Mouse (Mus musculus): ENCODE data around the gene Jph3. TPM values are rescaled to one million over a fixed set of nuclear protein-coding genes. Genes with fewer than 3 reads are reported as not detected.

Jph3 gene
- total RNA-seq, 2 experiments from 2014 or later, result not detected

- ATAC-seq (replicated peaks; ENCODE audit: low FRiP score, poor library complexity, severe bottlenecking), result no peak
Measured at GRCm38 (mm10) chr8:121821770-121822169, 92.3 kb downstream of the Jph3 start.

DNA sequence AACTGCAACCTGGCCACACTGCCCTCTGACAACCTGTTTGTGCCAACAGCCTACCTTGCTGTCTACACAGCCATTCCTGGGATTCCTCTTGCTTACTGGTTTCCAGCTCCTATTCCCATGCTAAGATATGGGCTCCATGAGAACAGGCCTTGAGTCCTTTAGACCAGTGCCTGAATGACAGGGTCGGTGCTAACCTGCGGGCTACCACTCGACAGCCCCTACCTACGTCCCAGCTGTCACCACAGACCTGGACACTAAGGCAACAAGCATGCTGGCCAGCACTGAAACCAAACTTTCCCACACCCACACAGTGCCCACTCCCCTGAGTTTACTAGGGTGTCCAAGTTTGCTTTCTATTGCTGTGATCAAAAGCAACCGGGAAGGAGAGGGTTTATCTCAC, 98.3 kb downstream of the Jph3 start:
- no peak for ATAC-seq (replicated peaks; ENCODE audit: low FRiP score, poor library complexity, severe bottlenecking)

DNA sequence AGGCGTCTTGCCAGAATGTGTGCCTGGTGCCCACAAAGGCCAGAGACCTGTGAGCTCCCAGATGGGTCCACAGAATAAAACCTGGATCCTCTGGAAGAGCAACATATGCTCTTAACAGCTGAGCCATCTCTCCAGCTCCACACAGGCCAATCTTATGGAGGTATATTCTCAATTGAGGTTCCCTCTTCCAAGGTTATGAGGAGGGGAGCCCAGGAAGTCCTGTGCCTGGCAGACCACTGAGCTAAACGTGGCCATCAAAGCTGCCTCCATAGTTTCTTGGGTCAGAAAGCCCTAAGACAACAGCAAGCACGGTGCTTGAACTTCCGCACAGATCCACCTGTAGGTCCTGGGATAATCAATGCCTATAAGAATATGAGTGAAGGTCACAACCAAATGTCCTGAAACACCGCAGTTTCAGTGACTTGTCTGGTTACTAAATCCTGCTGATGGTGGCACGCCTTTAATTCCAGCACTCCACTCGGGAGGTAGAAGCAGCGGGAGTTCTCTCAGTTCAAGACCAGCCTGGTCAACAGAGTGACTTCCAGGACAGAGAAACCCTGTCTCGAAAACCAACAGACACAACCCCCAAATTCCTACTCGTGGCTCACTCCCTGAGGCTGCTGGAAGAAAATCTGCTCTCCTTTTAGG, 99.1 kb downstream of the Jph3 start:
- ATAC-seq (replicated peaks; ENCODE audit: low FRiP score, poor library complexity, severe bottlenecking), result no peak

GRCm38 (mm10) chr8:121829048-121829776, 99.8 kb downstream of the Jph3 start, which contains the start of gene Klhdc4:
Klhdc4 (minus strand) TSS chr8:121829569.
- peak; percentile 93 for ATAC-seq (replicated peaks; ENCODE audit: low FRiP score, poor library complexity, severe bottlenecking)

GRCm38 (mm10) chr8:121829777-121830362, 100.4 kb downstream of the Jph3 start:
- peak; percentile 61 for ATAC-seq (replicated peaks; ENCODE audit: low FRiP score, poor library complexity, severe bottlenecking)

DNA sequence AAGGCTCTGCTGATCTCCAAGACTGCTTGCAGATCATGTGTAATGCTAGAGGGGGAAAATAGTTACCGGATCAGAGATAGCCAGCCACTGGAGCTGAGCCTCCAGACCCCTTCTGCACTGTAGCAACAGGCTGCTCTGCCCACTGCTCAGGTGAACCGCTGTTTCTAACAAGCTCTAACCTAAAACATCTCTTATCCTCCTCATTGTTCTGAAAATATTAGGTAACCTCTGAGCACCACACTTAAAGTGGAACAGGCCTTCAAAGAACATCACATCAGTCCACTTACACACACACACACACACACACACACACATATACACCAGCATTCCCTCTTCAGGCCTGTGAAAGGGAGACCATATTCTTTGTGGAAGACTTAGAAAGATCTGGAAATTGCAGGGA, 102.6 kb downstream of the Jph3 start:
- no peak; the same call in 1 of the 2 replicates for ATAC-seq (replicated peaks; ENCODE audit: low FRiP score, poor library complexity, severe bottlenecking)

DNA sequence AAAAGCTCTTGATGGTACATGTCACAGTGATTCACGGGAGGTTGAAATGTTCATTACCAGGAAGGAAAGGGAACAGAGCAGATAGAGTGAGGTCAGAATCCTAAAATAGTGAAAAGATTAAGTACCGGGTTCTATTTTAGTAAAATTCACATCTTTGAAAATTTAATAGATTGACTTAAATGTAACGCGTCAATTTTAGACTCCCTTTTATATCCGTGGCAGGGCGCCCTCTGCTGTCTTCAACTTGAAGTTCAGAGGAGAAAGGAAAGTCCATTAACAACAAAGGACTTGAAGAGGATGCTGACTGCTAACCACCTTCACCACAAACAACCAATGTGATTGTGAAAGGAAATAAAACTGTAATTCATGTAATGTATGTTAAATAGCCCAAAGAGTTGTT, 103.1 kb downstream of the Jph3 start:
- peak; percentile 94 for ATAC-seq (replicated peaks; ENCODE audit: low FRiP score, poor library complexity, severe bottlenecking)

DNA sequence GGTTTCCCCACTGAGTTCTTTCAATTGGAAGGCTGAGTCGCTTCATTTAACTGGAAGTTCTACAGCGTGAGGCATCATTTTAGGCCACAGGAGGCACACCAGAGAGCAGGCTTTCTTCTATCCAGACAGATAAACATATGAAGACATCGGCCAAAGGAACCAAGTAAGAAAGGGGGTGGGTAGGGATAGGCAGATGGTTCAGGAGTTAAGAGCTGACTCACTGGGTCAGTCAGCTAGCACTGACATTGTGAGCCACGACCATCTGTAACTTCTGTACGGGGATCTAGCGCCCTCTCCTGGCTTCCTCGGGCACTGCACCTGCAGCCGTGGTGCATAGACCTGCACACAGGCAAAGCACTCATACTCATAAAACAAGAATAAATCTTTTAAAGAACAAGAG, 111.8 kb downstream of the Jph3 start:
- ATAC-seq (replicated peaks; ENCODE audit: low FRiP score, poor library complexity, severe bottlenecking), result peak; percentile 64; the same call in 1 of the 2 replicates

DNA sequence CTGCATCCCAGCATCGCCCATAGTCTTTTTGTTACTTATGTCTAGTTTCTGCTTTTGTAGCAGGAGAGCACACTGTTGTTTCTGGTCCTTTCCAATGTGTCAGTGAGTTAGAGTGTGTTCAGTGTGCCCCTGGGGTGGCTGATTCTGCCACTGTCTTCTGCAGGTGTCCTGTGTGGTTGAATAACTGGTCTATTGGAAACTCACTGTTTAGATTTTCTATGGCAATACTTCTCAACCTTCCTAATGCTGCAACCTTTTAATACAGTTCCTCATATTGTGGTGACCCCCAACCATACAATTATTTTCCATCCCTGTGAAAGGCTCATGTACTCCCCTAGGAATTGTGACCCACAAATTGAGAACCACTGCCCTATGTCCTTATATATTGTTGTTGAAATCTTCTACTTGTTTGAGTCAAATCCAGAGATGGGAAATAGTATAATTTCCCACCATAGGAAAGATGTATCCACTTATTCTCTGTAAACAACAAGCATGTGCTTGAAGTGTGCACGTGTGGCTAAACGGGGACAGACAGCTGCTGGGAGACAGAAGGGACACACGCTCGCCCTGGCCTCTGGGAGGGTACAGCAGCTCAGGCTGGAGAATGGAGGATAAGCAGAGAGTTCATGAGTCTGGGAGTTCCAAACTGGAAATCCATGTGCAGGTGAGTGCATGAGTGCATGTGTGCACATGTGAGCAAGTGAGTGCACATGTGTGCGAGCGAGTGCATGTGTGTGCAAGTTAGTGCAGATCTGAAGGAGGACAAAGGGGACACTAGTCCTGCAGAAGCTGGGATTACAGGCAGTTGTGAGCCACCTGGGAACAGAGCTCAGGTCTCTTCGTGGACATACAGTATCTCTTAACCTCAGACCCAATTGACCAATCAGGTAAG, 112.9 kb downstream of the Jph3 start:
- ATAC-seq (replicated peaks; ENCODE audit: low FRiP score, poor library complexity, severe bottlenecking), result no peak

DNA sequence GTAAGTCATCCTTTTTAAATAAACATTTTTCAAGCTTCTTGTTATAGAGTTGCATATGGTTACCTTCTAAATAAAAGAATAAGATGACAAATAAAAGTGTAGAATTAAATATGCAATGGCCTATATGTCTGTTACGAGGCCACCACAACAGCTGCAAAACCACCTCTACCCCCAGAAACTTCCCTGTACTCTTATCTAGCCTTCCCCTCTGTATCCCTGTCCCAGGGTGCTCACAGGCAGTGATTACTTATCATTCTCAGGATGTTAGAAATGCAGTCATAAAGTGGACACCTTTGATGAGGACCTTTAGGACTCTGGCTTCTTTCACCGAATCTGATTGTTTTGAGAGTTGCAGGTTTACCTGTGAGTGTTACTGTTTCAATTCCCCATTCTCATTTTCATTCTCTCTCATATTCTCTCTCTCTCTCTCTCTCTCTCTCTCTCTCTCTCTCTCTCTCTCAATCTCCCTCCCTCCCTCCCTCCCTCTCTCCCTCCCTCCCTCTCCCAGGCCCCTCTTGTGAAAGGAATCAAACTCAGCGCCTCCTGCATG, 113.8 kb downstream of the Jph3 start:
- no peak for ATAC-seq (replicated peaks; ENCODE audit: low FRiP score, poor library complexity, severe bottlenecking)

Other genes starting within 250 kb of the Jph3 start
- not detected in 2 replicates for gene 1700018B08Rik, start 185.3 kb upstream of the Jph3 start, total RNA-seq (2015; ENCODE audit: low replicate concordance)
- gene 1700018B08Rik, start 185.3 kb upstream of the Jph3 start, total RNA-seq (2017; ENCODE audit: low replicate concordance), result not detected in 2 replicates
- 1.0 and 7.7 TPM in 2 replicates for gene Fbxo31, start 150.8 kb upstream of the Jph3 start, total RNA-seq (2015; ENCODE audit: low replicate concordance)
- 2.5 and 4.3 TPM in 2 replicates for gene Fbxo31, start 150.8 kb upstream of the Jph3 start, total RNA-seq (2017; ENCODE audit: low replicate concordance)
- 194 and 223 TPM in 2 replicates for gene Map1lc3b, start 139.3 kb upstream of the Jph3 start, total RNA-seq (2015; ENCODE audit: low replicate concordance)
- 274 and 282 TPM in 2 replicates for gene Map1lc3b, start 139.3 kb upstream of the Jph3 start, total RNA-seq (2017; ENCODE audit: low replicate concordance)
- gene Zcchc14, start 76.7 kb upstream of the Jph3 start, total RNA-seq (2015; ENCODE audit: low replicate concordance), result not detected in 2 replicates
- 0.14 TPM in 1 of 2 replicates, not detected in the other for gene Zcchc14, start 76.7 kb upstream of the Jph3 start, total RNA-seq (2017; ENCODE audit: low replicate concordance)
- gene Klhdc4, start 99.9 kb downstream of the Jph3 start, total RNA-seq (2015; ENCODE audit: low replicate concordance), result 5.6 and 7.9 TPM in 2 replicates
- gene Klhdc4, start 99.9 kb downstream of the Jph3 start, total RNA-seq (2017; ENCODE audit: low replicate concordance), result 5.9 and 9.1 TPM in 2 replicates
- 137 and 171 TPM in 2 replicates for gene Slc7a5, start 178.1 kb downstream of the Jph3 start, total RNA-seq (2015; ENCODE audit: low replicate concordance)
- gene Slc7a5, start 178.1 kb downstream of the Jph3 start, total RNA-seq (2017; ENCODE audit: low replicate concordance), result 151 and 182 TPM in 2 replicates
- not detected in 2 replicates for gene Car5a, start 215.3 kb downstream of the Jph3 start, total RNA-seq (2015; ENCODE audit: low replicate concordance)
- gene Car5a, start 215.3 kb downstream of the Jph3 start, total RNA-seq (2017; ENCODE audit: low replicate concordance), result not detected in 2 replicates
- 6.1 and 25.0 TPM in 2 replicates for gene Banp, start 220.1 kb downstream of the Jph3 start, total RNA-seq (2015; ENCODE audit: low replicate concordance)
- gene Banp, start 220.1 kb downstream of the Jph3 start, total RNA-seq (2017; ENCODE audit: low replicate concordance), result 20.4 and 45.8 TPM in 2 replicates

Data from erythroblast, adult 5-6 weeks (primary cell).